Mouse (Mus musculus): ENCODE data around the gene Adamtsl2. TPM values are rescaled to one million over a fixed set of nuclear protein-coding genes. Genes with fewer than 3 reads are reported as not detected.

Adamtsl2 gene
- polyA plus RNA-seq, 1 experiment: 0.95 TPM

- H3K27ac ChIP-seq (ENCODE audit: insufficient read depth, low read length): no peak overlapping the region
- no peak for TF ChIP-seq POLR2A (IDR thresholded peaks at IDR 0.05; ENCODE audit: low read depth, low read length)
- no peak for TF ChIP-seq CTCF (IDR thresholded peaks at IDR 0.05; ENCODE audit: borderline replicate concordance, insufficient read depth, low read length)
- H3K4me1 ChIP-seq (ENCODE audit: control insufficient read depth, insufficient read depth, low read length): no peaks in the 10 kb centered on the region
- no peak overlapping the region for H3K4me3 ChIP-seq (ENCODE audit: insufficient read depth, low read length)
These were observed 43.9 kb downstream of the Adamtsl2 start for GRCm38 (mm10) chr2:27123121-27123520.

- Histone ChIP-seq H3K4me3 (ENCODE audit: insufficient read depth, low read length) (no peak overlapping the region), H3K4me1 (ENCODE audit: control insufficient read depth, insufficient read depth, low read length) (no peaks in the 10 kb centered on the region), H3K27ac (ENCODE audit: insufficient read depth, low read length) (no peak overlapping the region)
- TF ChIP-seq POLR2A (IDR thresholded peaks at IDR 0.05; ENCODE audit: low read depth, low read length) (no peak), CTCF (IDR thresholded peaks at IDR 0.05; ENCODE audit: borderline replicate concordance, insufficient read depth, low read length) (peak; percentile 70)
These were observed 46.8 kb downstream of the Adamtsl2 start for GRCm38 (mm10) chr2:27125979-27126378.

GRCm38 (mm10) chr2:27126496-27126895, 47.3 kb downstream of the Adamtsl2 start:
- TF ChIP-seq CTCF (IDR thresholded peaks at IDR 0.05; ENCODE audit: borderline replicate concordance, insufficient read depth, low read length) (no peak), POLR2A (IDR thresholded peaks at IDR 0.05; ENCODE audit: low read depth, low read length) (no peak)
- no peaks in the 10 kb centered on the region for H3K4me1 ChIP-seq (ENCODE audit: control insufficient read depth, insufficient read depth, low read length)
- no peak overlapping the region for H3K27ac ChIP-seq (ENCODE audit: insufficient read depth, low read length)
- H3K4me3 ChIP-seq (ENCODE audit: insufficient read depth, low read length): no peak overlapping the region

- H3K4me1 ChIP-seq (ENCODE audit: control insufficient read depth, insufficient read depth, low read length): no peaks in the 10 kb centered on the region
- H3K4me3 ChIP-seq (ENCODE audit: insufficient read depth, low read length): no peak overlapping the region
- TF ChIP-seq POLR2A (IDR thresholded peaks at IDR 0.05; ENCODE audit: low read depth, low read length) (no peak), CTCF (IDR thresholded peaks at IDR 0.05; ENCODE audit: borderline replicate concordance, insufficient read depth, low read length) (no peak)
- H3K27ac ChIP-seq (ENCODE audit: insufficient read depth, low read length): no peak overlapping the region
These were observed 49.8 kb downstream of the Adamtsl2 start for GRCm38 (mm10) chr2:27128990-27129389.

- Histone ChIP-seq H3K4me3 (ENCODE audit: insufficient read depth, low read length) (no peak overlapping the region), H3K27ac (ENCODE audit: insufficient read depth, low read length) (no peak overlapping the region), H3K4me1 (ENCODE audit: control insufficient read depth, insufficient read depth, low read length) (no peaks in the 10 kb centered on the region)
- TF ChIP-seq CTCF (IDR thresholded peaks at IDR 0.05; ENCODE audit: borderline replicate concordance, insufficient read depth, low read length) (no peak), POLR2A (IDR thresholded peaks at IDR 0.05; ENCODE audit: low read depth, low read length) (no peak)
These were observed 56.8 kb downstream of the Adamtsl2 start for GRCm38 (mm10) chr2:27135935-27136334.

- Histone ChIP-seq H3K27ac (ENCODE audit: insufficient read depth, low read length) (no peak overlapping the region), H3K4me1 (ENCODE audit: control insufficient read depth, insufficient read depth, low read length) (no peaks in the 10 kb centered on the region), H3K4me3 (ENCODE audit: insufficient read depth, low read length) (no peak overlapping the region)
- TF ChIP-seq CTCF (IDR thresholded peaks at IDR 0.05; ENCODE audit: borderline replicate concordance, insufficient read depth, low read length): no peak
- no peak for TF ChIP-seq POLR2A (IDR thresholded peaks at IDR 0.05; ENCODE audit: low read depth, low read length)
These were observed 57.2 kb downstream of the Adamtsl2 start for GRCm38 (mm10) chr2:27136336-27136735.

GRCm38 (mm10) chr2:27136789-27137188, 57.6 kb downstream of the Adamtsl2 start:
- TF ChIP-seq CTCF (IDR thresholded peaks at IDR 0.05; ENCODE audit: borderline replicate concordance, insufficient read depth, low read length): no peak
- no peak for TF ChIP-seq POLR2A (IDR thresholded peaks at IDR 0.05; ENCODE audit: low read depth, low read length)
- Histone ChIP-seq H3K27ac (ENCODE audit: insufficient read depth, low read length) (no peak overlapping the region), H3K4me1 (ENCODE audit: control insufficient read depth, insufficient read depth, low read length) (no peaks in the 10 kb centered on the region), H3K4me3 (ENCODE audit: insufficient read depth, low read length) (no peak overlapping the region)

GRCm38 (mm10) chr2:27138356-27138755, 59.2 kb downstream of the Adamtsl2 start:
- Histone ChIP-seq H3K4me3 (ENCODE audit: insufficient read depth, low read length) (no peak overlapping the region), H3K27ac (ENCODE audit: insufficient read depth, low read length) (no peak overlapping the region), H3K4me1 (ENCODE audit: control insufficient read depth, insufficient read depth, low read length) (no peaks in the 10 kb centered on the region)
- no peak for TF ChIP-seq POLR2A (IDR thresholded peaks at IDR 0.05; ENCODE audit: low read depth, low read length)
- no peak for TF ChIP-seq CTCF (IDR thresholded peaks at IDR 0.05; ENCODE audit: borderline replicate concordance, insufficient read depth, low read length)

GRCm38 (mm10) chr2:27141950-27142693, 62.9 kb downstream of the Adamtsl2 start, which contains the start of gene Fam163b:
Gene Fam163b (minus strand): TSS chr2:27142491.
- Histone ChIP-seq H3K4me3 (ENCODE audit: insufficient read depth, low read length) (no peak within 1 kb of the TSS), H3K27ac (ENCODE audit: insufficient read depth, low read length) (no peak within 1 kb of the TSS), H3K4me1 (ENCODE audit: control insufficient read depth, insufficient read depth, low read length) (no peaks in the 10 kb centered on the region)
- TF ChIP-seq CTCF (IDR thresholded peaks at IDR 0.05; ENCODE audit: borderline replicate concordance, insufficient read depth, low read length): no peak
- no peak for TF ChIP-seq POLR2A (IDR thresholded peaks at IDR 0.05; ENCODE audit: low read depth, low read length)

- Histone ChIP-seq H3K4me3 (ENCODE audit: insufficient read depth, low read length) (no peak overlapping the region), H3K27ac (ENCODE audit: insufficient read depth, low read length) (no peak overlapping the region), H3K4me1 (ENCODE audit: control insufficient read depth, insufficient read depth, low read length) (no peaks in the 10 kb centered on the region)
- no peak for TF ChIP-seq CTCF (IDR thresholded peaks at IDR 0.05; ENCODE audit: borderline replicate concordance, insufficient read depth, low read length)
- no peak for TF ChIP-seq POLR2A (IDR thresholded peaks at IDR 0.05; ENCODE audit: low read depth, low read length)
These were observed 65.8 kb downstream of the Adamtsl2 start for GRCm38 (mm10) chr2:27144957-27145356.
